15 mouse cellular contexts compared by ENCODE assay signal in the genomic region with DNA sequence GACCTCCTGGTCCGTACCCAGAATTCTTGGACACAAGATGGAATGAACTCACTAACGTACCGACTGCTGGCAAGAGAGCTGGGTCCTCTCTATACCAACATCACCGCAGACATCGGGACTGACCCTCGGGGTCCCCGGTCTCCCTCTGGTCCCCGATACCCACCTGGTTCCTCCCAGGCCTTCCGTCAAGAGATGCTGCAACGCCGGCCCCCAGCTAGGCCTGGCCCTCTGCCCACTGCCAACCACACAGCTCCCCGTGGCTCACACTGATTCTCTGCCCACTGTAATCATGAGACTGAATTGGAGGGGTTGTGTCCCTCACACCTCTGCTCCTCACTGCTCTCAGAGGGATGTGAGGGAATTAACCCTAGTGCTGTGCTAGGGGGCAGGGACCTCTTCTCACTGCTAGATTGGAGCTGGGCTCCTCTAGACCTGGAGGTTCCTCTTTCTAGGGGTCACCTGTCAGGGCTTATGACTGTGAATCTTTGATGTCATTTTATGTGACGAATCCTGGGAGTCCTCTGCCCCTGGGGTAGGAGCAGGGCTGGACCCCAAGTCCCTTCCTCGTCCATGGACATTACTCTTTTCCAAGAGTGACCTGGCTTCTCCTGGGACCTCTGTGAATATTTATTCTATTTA.
"Had no signal": no experiment of that assay in that cellular context is flagged by ENCODE, and none has a peak within 500 bp of the region (broad histone marks: within the 10 kb centered on the region; RNA-seq: fewer than 3 reads in every experiment).

No protein-coding gene starts in this region.

- H3K27me3 ChIP-seq: limb, embryonic 13.5 days; lung, embryonic 15.5 days; megakaryocyte, embryonic 14.5 days; midbrain, embryonic 15.5 days; neural tube, embryonic 12.5 days had no signal

- ATAC-seq: midbrain, embryonic 15.5 days had no signal

- DNase-seq: kidney, adult 18-20 months; left cerebral cortex, postnatal 4 days; lung, postnatal 14 days; spleen, adult 18-20 months; thymus, adult 2 months; thymus, postnatal 25 days had no signal

- H3K9ac ChIP-seq: liver, embryonic 14.5 days; lung, embryonic 15.5 days; midbrain, embryonic 15.5 days; neural tube, embryonic 12.5 days had no signal

- H3K4me3 ChIP-seq: layer of hippocampus, adult 2 months; limb, embryonic 13.5 days; lung, embryonic 15.5 days; megakaryocyte, embryonic 14.5 days; midbrain, embryonic 15.5 days; neural tube, embryonic 12.5 days had no signal

- H3K9me3 ChIP-seq: limb, embryonic 13.5 days; lung, embryonic 15.5 days; megakaryocyte, embryonic 14.5 days; midbrain, embryonic 15.5 days; neural tube, embryonic 12.5 days had no signal

- H3K4me2 ChIP-seq: limb, embryonic 13.5 days; lung, embryonic 15.5 days; midbrain, embryonic 11.5 days; midbrain, embryonic 15.5 days; neural tube, embryonic 12.5 days had no signal

- H3K27ac ChIP-seq: layer of hippocampus, adult 2 months; limb, embryonic 13.5 days; liver, embryonic 14.5 days; lung, embryonic 15.5 days; macrophage; midbrain, embryonic 15.5 days; neural tube, embryonic 12.5 days had no signal
